Mouse (Mus musculus): Measurements from ENCODE around the gene Blnk.

Gene Blnk

DNA sequence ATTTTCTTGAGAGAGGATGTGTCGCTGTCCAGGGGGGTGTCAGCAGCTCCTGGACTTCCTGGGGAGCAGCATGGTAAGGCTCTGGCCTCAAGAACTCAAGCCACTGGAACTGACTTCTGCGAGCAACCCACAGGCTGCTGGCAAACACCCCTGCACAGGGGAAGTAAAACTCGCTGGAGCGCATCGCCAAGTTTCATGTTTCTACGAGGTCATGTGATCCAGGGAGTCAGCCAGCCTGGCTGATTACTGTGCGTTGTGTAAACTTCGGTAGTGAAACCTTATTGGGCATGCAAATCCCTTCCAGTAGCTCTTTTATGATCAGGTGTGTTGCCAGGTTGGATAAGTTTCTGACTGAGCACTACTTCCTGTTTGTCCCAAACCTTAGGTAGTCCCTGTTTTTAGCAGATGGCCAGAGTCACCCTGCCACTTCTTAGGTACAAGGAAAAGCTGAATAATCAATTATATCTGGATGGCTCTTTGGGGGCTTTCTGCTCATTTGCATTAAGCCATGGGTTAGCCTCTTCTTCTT lies at the start of gene Blnk:
TSS of gene Blnk (minus strand) at position 479 of the 529 bp plus-strand sequence.
- peak; percentile 84 for DNase-seq

DNA sequence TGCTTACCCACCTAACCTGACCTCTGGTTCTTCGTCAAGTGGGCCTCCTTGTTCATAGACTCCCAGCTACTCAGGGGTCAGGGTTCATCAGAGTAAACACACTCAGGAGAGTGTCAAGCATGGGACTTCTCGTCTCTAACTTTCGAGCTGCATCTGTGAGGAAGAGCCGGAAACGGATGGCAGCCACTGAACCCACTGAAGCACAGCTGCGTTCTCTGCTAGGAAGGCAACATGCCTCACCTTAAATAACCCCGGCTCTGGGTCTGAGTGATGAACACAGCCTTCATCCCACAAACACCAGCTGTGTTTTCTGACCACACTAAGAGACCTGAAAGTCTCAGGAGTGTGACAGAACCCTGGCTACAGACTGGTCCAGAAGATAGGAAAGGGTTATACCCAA lies 44.8 kb upstream of the Blnk start:
- DNase-seq = no peak

DNA sequence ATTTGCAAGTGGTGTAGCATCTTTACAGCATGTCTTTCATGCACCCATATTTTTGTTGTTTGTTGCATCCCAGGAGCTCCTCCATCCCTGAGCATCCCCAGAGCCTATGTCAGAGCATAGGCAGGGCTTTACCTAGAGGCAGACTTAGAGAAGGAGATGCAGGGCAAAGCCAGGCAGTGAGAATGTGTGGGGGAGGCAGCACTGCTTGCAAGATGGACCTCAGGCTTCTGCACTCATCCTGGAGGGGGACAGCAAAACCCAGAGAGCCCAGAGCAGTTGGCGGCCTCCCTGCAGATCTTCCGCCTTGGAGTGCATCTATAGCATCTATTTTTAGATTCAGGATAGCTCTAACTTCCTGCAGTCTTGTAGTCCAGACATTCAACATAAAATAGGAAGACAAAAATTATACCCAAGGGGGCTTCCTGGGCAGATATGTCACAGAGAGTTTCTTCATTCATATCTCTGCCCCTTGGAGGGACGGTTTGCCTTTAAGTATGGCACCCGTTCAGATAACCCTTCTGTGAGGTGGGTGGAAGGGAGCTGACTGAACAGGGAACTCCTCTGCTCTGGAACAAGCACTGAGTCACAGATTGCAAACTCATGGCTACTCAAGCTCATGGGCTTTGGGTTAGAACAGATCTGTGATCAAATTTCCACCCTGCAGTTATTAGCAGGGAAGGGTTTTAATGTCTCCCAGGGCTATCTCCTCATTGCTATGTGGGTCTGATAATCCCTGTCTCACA lies 41.6 kb upstream of the Blnk start:
- DNase-seq = no peak

DNA sequence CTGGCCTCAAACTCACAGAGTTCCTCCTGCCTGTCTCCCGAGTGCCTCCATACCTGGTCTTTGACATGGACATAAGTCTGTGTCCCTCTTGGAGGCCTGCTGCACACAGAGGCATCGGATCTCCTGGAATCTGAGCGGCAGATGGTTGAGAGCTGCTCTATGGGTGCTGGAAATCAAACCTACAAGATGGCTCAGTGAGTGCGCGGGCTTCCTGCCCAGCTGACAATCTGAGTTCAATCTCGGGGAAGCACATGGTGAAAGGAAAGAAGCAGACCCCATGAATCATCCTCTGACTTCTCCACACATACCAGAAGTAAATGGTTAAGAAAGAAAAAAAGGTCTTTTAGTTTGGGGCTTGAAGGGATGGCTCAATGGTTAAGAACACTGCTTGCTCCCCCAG lies 37.5 kb upstream of the Blnk start:
- no peak for DNase-seq

DNA sequence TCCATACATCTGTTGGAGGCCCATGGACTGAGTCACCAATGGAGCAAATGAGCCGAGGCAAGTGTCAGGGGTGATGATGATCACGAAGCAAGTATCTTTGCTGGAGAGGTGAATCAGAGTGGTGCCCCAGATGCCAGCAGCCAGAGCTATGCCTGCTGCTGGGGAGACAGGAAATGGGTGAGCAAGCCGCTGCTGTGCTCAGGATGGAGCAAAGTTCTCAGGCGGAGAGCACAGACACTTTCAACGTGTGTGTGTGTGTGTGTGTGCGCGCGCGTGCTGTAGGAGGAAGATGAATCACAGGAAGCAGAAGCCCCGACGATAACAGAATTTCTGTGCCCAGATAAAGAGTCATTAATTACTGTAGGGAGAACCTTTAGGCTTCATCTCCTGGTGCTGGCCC lies 36.7 kb upstream of the Blnk start:
- peak; percentile 29 for DNase-seq

DNA sequence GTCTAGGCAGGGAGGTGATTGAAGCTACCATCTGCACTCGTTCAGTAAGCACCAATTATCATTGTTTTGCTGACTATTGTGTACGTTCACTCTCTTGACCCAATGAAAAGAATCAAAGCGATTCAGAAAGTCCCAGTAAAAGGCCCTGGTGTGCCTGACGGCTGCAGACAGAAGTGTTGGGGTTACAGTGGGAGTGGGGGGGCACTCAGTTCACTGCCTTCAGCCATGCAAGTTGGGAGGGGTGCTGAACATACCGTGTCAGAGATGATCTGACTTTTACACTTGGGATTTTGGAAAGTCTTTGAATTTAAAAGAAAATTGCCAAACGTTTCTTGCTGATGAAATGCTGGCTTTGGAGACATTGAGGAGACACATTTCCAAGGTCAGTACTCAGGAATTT lies 35.8 kb upstream of the Blnk start:
- no peak for DNase-seq

DNA sequence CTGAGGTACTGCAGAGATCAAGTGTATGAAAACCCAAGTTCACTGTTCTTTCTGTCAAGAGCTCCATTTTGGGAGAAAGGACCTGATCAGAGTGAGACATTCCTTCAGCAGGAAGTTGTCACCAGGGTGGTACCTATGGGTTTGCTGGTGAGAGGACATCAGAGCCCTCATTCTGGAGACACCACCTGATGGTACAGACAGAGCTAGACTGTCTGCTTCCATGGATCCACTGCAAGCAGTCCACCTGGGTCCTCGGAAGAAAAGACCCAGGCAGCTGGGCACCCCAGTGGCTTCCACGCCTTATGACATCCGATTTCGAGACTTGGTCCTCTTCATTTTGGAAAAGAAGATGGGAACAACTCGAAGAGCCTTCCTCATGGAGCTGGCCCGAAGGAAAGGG lies 34.9 kb upstream of the Blnk start, which contains the start of gene Dntt:
TSS of gene Dntt (plus strand) at position 57 of the 400 bp plus-strand sequence.
- DNase-seq = no peak

DNA sequence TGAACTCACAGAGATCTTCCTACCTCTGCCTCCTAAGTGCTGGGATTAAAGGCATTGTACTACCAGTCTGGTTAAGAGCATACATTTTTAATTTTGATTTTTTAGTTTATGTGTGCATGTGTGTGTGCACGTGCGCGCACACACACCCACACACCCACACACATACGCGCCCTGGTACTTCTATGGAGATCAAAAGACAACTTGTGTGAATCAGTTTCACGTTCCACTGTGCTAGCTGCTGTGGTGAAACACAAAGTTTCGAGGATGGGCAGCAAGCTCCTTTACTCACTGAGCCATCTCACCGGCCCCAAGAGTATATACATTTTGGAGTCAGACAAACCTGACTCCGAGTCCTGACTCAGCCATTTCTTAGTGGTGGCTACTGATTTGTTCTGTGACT lies 33.3 kb upstream of the Blnk start:
- DNase-seq = no peak

DNA sequence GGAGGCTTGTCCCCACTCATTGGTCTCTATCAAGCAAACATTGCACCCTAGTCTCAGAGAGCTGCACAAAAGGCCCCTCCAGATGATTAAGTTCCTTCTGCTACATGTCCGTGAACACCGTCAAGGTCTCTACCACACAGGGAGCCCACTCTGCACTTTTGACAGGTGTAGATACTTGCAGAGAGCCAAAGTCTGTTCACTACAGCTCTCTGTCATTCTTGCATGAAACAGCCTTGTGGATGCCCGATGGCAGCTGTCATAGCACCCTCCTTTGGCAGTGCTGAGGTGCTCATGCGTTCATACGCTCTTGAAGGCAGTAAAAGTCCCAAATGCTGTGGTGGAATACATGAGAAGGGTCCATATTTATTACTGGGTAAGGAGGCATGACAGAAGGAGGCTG lies 32.7 kb upstream of the Blnk start:
- DNase-seq = no peak

DNA sequence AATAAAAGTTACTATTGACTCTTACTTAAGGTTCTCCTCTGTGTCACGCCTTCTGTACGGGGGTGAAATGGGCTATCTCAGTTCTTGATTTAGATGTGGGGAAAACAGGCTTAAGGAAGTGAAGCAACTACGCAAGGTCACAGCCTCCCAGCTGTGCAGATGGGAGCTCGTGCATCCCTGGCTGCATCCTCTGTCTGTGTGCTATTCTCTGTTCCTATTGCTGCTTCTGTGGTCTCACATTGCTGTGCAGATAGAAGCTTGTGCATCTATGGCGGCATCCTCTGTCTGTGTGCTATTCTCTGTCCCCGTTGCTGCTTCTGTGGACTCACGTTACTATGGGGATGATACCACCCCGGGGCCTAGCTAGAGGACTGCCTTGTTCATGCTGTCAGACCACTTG lies 32.2 kb upstream of the Blnk start:
- no peak for DNase-seq

DNA sequence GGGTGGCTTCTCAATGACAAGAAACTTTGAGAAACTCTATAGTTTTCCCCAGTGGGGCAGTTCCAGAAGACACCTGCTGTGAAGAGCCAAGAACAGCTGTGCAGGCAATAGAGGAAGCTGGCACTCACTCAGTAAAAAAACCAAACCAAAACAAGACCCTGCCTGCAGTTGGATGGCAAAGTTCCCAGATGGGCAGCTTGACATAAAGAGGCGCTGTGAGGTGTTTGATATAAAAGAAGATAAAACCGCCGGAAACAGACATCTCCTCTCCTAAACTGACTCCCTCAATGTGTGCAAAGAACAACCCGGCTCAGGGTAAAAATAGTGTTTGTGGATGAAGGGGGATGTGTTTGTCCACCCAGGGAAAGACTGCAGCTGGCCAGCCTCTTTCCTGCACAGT lies 27.9 kb upstream of the Blnk start:
- DNase-seq = no peak

DNA sequence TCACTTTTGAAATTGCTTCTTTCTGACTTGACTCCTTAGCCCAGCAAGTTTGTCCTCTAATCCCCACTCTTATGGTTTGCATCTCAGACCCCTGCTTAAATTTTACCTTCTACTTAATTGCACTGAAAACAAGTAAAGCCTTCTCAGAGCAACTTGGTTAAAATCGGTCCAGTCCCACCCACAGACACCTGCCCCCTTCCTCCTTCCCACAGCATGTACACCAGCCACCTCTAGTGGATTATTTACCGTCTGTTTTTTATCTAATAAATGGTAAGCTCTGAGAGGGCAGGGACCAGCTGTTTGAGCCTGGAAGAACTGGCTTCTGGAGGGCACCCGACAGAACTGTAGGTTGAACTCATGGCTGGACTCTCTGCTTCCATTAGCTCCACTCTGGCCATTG lies 26.2 kb upstream of the Blnk start:
- no peak for DNase-seq

DNA sequence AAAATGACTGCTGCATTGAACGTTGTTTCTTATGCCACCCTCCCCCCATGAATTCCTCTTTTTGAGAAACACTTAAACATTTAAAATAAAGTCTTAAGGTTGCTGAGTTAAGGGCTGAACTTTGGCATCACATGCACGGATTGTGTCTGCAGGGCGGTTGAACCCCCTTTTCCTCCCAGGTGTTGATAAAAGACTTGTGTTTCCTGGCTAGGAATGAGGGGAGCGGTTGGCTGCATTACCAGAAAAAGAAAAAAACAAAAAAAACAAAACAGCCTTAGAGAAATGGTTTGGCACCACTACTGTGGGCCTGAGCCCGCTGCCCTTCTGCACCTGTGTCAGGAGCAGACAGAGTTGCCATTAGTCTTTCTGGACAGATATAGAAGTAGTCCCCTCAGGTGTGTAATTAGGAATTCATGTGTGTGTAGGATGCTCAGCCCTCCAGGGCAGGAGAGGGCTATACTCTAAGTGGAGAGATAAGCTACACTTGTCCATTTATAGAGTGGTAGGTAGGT lies 24.9 kb upstream of the Blnk start:
- no peak for DNase-seq

DNA sequence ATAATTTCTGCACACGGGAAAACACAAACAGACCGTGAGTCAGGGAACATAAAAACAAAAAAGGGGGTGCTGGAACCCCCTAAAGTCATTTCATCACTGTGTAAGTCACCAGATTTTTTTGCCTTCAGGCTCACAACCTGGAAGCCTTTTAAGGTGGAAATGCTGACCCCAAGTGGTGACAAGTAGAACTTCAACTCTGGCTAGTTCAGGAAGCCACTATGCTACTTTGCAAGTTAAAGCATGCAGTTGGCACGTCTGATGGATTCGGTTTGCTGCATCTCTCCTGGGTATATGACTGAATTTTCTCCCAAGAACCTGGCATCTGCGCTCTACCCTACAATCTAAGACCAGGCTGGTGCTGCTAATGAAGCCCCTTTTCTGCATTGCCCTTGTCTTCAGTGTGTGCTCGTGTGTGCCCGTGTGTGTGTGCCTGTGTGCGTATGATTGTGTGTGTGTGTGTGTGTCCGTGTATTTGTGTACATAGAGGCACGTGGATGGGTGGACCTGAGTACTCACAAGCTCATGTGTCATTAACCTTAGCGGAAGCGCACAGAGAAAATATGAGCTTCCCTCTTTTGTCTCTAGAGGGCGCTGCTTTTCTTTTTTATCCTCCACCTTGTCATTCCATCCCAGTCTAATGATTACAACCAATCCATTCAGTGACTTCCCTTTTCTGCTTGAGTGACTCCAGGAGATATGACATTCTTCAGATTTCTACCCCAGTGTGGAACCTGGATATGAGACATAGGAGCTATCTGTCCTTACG lies 21.8 kb upstream of the Blnk start:
- peak; percentile 61 for DNase-seq

DNA sequence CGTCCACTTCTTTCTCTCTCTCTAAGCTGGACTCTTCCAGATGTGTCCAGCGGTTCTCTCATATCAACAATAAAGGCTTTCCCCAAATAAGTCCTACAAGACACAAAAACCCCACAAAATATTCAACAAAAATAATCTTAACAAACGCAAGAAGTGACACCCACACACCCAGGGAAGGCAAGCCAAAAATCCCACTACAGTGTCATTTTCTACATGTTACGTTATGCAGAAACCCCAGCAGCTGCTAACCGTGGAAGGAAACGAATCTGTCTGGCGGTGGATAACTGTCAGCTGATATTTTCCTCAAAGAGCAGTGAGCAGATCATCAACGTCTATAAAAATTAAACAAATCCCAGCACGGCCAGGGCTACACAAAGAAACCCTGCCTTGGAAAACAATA lies 19.7 kb upstream of the Blnk start:
- no peak for DNase-seq

DNA sequence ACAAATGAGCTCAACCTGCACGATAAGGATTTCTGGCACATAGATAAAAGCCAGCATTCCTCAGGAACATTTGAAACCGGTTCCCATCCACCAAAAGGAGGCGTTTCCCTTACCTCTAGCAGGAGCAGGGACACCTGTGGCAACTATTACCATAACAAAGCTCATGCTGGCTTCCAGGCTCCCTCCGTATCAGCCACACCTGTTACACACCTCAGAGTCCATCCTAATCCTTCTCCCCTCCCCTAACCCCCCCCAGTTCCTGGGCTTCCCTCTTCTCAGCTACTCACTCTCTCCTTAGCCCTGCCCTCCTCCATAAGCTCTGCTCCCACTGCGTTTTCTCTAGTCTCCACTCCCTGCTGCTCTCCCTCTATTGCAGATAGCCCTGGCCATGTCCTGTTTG lies 19.3 kb upstream of the Blnk start:
- no peak for DNase-seq

DNA sequence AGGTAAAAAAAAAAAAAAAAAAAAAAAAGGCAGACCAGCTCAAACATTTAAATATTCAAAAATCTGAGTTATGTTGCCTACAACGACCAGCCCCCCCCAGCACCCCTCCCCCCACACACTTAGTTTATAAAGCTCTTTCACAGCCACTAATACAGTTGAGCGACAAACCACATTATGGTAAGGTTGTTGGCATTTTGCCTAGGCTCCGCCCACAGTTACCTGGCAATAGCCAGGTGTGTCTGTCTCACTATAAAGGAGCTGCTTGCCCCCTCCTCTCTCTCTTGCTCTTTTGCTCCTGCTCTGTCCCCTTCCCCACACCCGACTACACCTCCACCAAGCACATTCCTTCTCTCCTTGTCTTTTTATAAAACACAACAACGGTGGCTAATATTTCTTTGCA lies 17.3 kb upstream of the Blnk start:
- DNase-seq = peak; percentile 26

DNA sequence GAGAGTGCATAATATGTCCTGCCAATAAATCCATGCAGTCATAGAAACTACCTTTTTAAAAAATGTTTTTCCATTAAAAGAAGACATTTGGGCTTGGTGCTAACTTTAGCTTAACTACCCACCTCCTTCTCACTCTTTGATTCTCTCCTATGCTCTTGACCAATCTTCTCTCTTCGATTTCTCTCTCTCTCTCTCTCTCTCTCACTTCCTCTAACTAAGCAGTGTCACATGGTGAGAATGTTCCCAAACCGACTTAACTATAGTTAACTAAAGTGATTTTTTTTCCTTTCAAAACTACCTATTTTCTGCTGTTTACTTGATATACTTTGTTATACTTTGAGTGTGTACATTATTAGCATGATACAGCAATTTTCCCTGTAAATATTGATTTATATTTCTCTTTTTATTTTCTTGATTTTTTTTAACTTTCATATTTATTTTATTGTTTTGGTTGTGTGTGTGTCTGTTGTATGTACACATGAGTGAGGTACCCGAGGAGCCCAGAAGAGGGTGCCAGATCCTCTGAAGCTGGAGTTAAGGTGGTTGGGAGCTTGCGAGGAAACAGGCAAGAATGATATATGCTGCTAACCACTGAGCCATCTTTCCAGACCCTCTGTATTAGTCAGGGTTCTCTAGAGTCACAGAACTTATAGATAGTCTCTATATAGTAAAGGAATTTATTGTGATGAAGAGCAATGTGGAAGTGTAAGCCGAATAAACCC lies 14.5 kb upstream of the Blnk start:
- DNase-seq = no peak

DNA sequence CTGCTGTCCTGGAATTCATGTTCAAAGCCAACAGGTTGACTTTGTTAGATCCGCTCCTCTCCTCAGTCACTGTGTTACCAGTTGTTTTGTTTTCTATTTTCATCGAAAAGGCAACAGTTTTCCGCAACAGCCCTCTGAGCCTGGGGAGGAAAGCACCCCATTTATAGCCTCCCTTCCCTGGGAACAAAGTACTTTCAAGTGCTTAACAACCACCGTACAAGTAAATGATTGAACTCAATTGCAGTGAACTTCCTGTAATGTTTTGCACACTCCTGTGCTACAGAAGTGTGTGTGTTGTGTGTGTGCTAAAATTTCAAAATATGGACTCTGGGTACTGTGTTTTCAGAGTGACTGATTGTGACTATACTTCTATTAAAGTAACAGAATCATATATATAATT lies 13.4 kb upstream of the Blnk start:
- DNase-seq = no peak

DNA sequence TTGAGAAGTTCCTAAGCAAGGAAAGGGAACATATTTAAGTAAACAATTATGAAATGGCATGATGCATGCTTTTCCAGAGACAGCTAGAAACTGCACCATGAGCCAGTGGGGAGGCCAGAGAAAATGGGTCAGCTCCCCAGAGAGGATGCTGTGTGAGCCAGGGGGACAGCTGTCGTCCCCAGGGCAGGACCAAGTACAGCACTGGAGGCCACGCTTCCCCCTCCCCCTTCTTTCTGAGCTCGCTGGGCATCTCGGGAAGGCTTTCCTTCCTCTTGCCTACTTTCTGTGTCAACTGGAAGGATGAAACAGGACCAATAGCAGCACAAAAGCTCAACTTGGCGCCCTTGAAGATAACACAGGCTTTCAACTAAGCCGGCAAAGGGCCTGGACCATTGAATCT lies 13.0 kb upstream of the Blnk start:
- DNase-seq = no peak

DNA sequence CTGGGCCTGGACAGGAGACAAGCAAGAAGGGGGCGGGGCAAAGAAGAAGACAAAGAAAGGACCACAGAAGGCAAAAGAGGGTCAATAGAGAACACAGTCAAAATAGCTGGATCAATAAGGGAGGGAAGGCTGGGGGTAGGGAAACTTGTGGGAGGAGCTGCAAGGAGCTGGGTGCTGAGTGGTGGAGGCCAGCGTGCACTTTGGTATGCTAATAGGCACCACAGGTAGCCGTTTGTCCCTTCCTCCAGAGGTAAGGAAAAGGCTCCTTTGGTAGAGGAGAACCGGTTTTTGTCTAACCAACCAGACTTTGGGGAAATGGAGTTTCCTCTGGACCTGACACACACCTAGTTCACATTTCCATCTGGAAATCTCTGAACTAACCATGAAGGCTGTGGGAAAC lies 12.3 kb upstream of the Blnk start:
- DNase-seq = no peak

DNA sequence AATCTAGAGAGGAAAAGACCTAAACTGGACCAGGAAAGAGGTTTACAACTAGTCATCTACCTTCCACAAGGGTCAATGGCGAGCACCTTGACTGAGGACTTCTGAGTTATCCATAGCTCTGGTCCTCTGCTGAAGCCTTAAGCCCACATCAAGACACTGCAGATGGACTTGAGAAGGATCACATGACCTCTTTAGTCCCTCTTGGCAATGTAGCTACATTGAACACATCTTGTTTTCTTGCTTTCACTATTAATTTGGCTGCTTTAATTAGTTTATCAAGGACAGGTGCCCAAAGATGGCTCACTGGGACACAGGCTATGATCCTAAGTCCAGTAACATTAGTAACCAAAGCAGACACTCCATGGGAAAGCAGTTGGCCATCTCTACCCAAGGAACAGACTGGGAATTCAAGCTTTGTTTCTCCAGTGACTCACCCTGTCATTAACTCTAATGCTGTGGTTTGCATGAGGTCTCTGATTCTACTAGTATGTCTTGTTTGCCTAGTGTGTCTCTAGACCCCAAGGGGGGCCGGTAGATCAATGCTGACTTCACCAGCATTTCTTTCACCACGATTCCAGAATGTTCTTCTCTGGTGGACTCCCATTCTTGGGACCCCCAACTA lies 9.5 kb upstream of the Blnk start:
- no peak for DNase-seq

DNA sequence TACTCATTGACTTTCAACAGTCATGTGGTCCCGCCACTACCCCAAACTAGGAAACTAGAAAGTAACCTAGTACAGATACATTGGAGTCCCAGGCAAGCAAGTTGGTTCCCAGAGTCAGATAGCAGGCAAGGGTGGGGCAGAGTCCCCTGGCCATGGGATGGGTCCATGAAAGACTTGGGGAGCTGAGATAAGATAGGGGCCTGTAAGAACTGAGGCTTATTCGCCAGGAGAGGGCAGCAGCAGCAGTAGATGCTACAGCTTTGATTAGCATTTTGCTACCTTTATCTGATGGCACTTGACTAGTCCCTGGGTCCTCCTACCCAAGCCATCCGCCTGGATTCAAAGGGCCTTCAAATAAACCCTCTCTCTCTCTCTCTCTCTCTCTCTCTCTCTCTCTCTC lies 5.2 kb upstream of the Blnk start:
- DNase-seq = no peak

Data from kidney, postnatal 14 days (tissue).